Mouse (Mus musculus): Measurements from ENCODE around the gene Cox5b. TPM values are rescaled to one million over a fixed set of nuclear protein-coding genes. Genes with fewer than 3 reads are reported as not detected.
A peak's percentile ranks its signal among the peaks of the same experiment; 100 is the strongest.

Cox5b gene
- polyA plus RNA-seq, 1 experiment from 2014 or later = 823 TPM

DNA sequence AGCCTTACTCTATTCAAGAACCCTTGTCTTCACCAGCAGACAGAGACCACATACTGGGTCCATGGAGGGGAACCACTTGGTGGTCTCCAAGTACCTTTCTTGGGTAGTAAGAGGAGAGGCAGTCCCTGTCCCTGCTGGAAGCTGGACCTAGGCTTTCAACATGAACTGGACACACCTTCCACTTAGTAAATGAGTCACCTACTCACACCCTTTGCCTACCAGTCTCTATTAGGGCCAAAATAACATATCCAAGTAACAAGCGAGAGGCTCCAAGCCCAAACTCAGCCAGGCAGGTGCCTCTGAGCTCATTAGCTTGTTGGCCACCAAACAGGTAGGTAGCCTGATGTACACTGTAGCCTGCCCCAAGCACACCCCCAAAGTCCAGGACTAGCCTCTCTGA lies 17.4 kb downstream of the Cox5b start:
- H3K4me1 ChIP-seq (ENCODE audit: control insufficient read depth, insufficient read depth, low read depth, low read length) = peaks cover 21% of the 10 kb centered on the region
- no peaks in the 10 kb centered on the region for H3K27me3 ChIP-seq (replicated peaks; ENCODE audit: control insufficient read depth, insufficient read depth, low read length)
- ATAC-seq = no peak
- H3K36me3 ChIP-seq (ENCODE audit: control insufficient read depth, insufficient read depth, low read length) = peaks cover 23% of the 10 kb centered on the region
- no peaks in the 10 kb centered on the region for H3K9me3 ChIP-seq (ENCODE audit: control insufficient read depth, low read length)
- H3K27ac ChIP-seq (ENCODE audit: low read depth, low read length) = no peak overlapping the region
- WGBS = 81% methylated on average over 1 of the region's 1 CpGs
- peak overlapping the region; percentile 100 for H3K4me3 ChIP-seq (ENCODE audit: low read length)
- H3K9ac ChIP-seq (ENCODE audit: low read depth, low read length) = peak overlapping the region; percentile 98
- H3K4me2 ChIP-seq (ENCODE audit: low read length) = peak overlapping the region; percentile 72

DNA sequence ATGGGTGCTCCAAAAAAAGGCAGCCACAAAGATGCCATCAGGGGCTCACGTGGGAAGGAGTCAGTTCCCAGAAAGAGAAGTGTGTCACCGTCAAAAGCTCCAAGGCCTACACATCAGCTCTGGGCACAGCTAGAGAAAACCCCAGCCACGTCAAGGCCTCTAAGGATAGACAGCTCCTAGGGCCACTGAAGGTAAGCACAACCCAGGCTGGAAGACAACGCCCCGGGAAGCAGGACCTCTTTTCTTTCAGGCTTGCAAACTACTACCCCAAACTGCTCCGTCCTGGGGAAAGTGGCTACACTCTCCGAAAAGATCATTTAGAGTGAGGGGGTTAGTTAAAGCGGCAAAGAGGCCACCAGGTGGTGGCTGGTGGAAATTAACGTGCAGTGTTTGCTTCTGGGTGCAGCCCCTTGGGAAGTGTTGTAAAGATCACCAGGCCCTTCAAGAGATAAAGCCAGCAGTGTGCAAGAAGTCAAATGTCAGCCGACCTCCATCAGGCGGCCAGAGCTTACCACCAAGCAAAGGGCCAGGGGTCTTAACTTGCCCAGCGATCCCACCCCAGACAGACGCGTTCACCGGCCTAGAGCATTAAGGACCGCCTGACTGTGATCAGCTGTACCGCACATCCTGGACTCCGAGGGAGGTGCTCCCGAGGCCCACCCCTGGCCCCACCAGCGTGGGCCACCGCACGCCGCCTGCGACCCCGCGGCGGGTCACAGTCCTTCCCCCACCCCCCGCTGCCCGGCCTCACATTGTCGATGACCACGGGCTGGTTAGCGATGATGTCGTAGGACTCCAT lies 18.0 kb downstream of the Cox5b start:
- Histone ChIP-seq H3K4me2 (ENCODE audit: low read length) (peak overlapping the region; percentile 72), H3K27me3 (replicated peaks; ENCODE audit: control insufficient read depth, insufficient read depth, low read length) (no peaks in the 10 kb centered on the region), H3K36me3 (ENCODE audit: control insufficient read depth, insufficient read depth, low read length) (peaks cover 19% of the 10 kb centered on the region), H3K9ac (ENCODE audit: low read depth, low read length) (peak overlapping the region; percentile 98), H3K27ac (ENCODE audit: low read depth, low read length) (peak overlapping the region; percentile 81), H3K4me3 (ENCODE audit: low read length) (peak overlapping the region; percentile 100), H3K9me3 (ENCODE audit: control insufficient read depth, low read length) (no peaks in the 10 kb centered on the region), H3K4me1 (ENCODE audit: control insufficient read depth, insufficient read depth, low read depth, low read length) (peaks cover 21% of the 10 kb centered on the region)
- ATAC-seq = peak; percentile 68
- WGBS = under 1% methylated on average over 29 of the region's 33 CpGs

DNA sequence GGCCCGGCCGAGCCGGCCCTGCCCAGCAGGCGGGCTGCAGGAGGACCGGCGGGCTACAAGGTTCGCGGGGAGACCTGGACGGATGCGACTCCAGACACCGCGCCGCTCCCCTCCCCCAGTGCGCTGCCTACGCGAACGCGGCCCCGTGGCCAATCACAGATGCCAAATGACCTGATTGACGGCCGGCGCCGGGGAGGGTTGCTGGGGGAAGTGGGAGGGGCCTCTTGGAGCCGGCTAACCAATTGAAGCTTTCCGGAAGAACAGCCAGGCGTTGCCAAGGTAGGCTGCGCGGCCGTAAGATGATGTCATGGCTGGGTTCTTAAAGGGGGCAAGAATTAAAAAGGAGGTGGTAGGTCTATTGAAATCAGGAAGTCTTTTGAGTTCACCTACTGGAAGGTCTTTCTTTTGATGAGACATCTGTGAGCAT lies 18.6 kb downstream of the Cox5b start, which contains the start of gene 4933424G06Rik:
Gene 4933424G06Rik, plus strand, starts transcription at position 296 of the 427 bp plus-strand sequence.
- H3K27ac ChIP-seq (ENCODE audit: low read depth, low read length) = peak within 1 kb of the TSS; percentile 81
- H3K36me3 ChIP-seq (ENCODE audit: control insufficient read depth, insufficient read depth, low read length) = peaks cover 19% of the 10 kb centered on the region
- H3K4me1 ChIP-seq (ENCODE audit: control insufficient read depth, insufficient read depth, low read depth, low read length) = peaks cover 21% of the 10 kb centered on the region
- H3K9ac ChIP-seq (ENCODE audit: low read depth, low read length) = peak within 1 kb of the TSS; percentile 98
- H3K4me3 ChIP-seq (ENCODE audit: low read length) = peak within 1 kb of the TSS; percentile 100
- H3K27me3 ChIP-seq (replicated peaks; ENCODE audit: control insufficient read depth, insufficient read depth, low read length) = no peaks in the 10 kb centered on the region
- peak; percentile 96 for ATAC-seq
- WGBS = under 1% methylated on average over 29 of the region's 29 CpGs
- H3K9me3 ChIP-seq (ENCODE audit: control insufficient read depth, low read length) = no peaks in the 10 kb centered on the region
- peak within 1 kb of the TSS; percentile 72 for H3K4me2 ChIP-seq (ENCODE audit: low read length)

DNA sequence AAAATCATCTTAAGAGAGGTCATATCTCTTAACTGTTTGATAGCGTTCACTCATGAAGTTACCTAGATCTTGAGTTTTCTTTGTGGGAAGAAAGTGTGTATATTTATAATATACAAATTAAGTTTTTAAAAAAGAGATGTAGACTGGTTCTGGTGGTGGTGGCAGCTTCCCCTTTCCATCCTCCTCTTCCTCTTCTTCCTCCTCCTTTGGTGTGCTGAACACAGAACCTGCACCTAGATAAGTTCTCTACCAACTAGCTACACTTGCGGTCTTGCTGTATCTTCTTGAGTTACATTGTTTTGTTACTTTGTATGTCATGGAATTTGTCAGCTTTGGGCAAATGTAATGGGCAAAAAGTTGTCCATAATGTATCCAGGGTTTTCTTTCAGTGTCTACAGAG lies 19.9 kb downstream of the Cox5b start:
- Histone ChIP-seq H3K4me2 (ENCODE audit: low read length) (no peak overlapping the region), H3K9ac (ENCODE audit: low read depth, low read length) (no peak overlapping the region), H3K9me3 (ENCODE audit: control insufficient read depth, low read length) (no peaks in the 10 kb centered on the region), H3K4me3 (ENCODE audit: low read length) (no peak overlapping the region), H3K27ac (ENCODE audit: low read depth, low read length) (no peak overlapping the region), H3K4me1 (ENCODE audit: control insufficient read depth, insufficient read depth, low read depth, low read length) (peaks cover 21% of the 10 kb centered on the region), H3K36me3 (ENCODE audit: control insufficient read depth, insufficient read depth, low read length) (peaks cover 10% of the 10 kb centered on the region), H3K27me3 (replicated peaks; ENCODE audit: control insufficient read depth, insufficient read depth, low read length) (no peaks in the 10 kb centered on the region)
- ATAC-seq = no peak
- WGBS = 98% methylated on average over 2 of the region's 2 CpGs

DNA sequence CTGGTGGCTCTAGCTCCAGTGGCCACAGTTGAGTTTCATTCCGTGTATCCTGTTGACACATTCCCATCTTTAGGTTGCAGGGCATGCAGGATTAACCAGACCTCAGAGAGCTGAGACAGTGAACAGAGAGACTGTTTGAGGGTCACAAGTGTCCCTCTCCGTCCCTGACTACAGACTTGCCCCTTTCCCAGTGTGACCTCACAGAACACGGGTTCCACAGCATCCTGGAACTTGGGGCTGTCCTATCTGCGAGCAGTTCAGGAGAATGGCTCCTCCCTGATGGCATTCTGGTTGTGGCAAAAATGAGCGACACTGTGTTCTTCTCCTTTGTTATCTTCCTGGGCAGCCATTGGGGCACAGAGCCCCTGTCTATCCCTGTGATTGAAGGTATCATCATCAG lies 23.1 kb downstream of the Cox5b start, which contains the start of gene Actr1b:
Gene Actr1b, minus strand, starts transcription at position 112 of the 400 bp plus-strand sequence.
- no peak within 1 kb of the TSS for H3K9ac ChIP-seq (ENCODE audit: low read depth, low read length)
- no peak within 1 kb of the TSS for H3K27ac ChIP-seq (ENCODE audit: low read depth, low read length)
- WGBS = 87% methylated on average over 5 of the region's 5 CpGs
- no peak within 1 kb of the TSS for H3K4me2 ChIP-seq (ENCODE audit: low read length)
- H3K36me3 ChIP-seq (ENCODE audit: control insufficient read depth, insufficient read depth, low read length) = no peaks in the 10 kb centered on the region
- no peak for ATAC-seq
- no peak within 1 kb of the TSS for H3K4me3 ChIP-seq (ENCODE audit: low read length)
- H3K4me1 ChIP-seq (ENCODE audit: control insufficient read depth, insufficient read depth, low read depth, low read length) = no peaks in the 10 kb centered on the region
- H3K9me3 ChIP-seq (ENCODE audit: control insufficient read depth, low read length) = no peaks in the 10 kb centered on the region
- H3K27me3 ChIP-seq (replicated peaks; ENCODE audit: control insufficient read depth, insufficient read depth, low read length) = no peaks in the 10 kb centered on the region

DNA sequence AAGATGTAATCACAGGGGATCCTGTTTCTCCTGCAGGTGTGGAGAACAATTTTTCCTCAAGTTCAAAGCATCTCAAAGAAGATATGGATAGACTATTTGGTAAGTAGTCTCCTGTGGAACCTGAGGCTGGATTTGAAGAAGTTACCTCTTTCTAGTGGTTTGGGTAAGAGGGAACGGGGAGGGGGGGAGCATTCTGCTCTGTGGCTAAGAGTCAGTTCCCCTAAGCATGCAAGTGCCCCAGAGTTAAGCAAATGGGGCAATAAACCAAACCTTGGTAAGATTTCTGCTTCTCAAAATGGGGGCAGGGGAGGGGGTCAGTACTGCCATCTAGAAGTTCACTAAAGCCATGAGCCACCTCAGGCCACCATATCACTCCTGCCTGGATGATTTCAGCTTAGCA lies 27.5 kb downstream of the Cox5b start:
- WGBS = 100% methylated on average over 1 of the region's 1 CpGs
- no peak overlapping the region for H3K4me3 ChIP-seq (ENCODE audit: low read length)
- H3K4me1 ChIP-seq (ENCODE audit: control insufficient read depth, insufficient read depth, low read depth, low read length) = no peaks in the 10 kb centered on the region
- no peak overlapping the region for H3K9ac ChIP-seq (ENCODE audit: low read depth, low read length)
- H3K4me2 ChIP-seq (ENCODE audit: low read length) = no peak overlapping the region
- no peak overlapping the region for H3K27ac ChIP-seq (ENCODE audit: low read depth, low read length)
- no peaks in the 10 kb centered on the region for H3K9me3 ChIP-seq (ENCODE audit: control insufficient read depth, low read length)
- H3K27me3 ChIP-seq (replicated peaks; ENCODE audit: control insufficient read depth, insufficient read depth, low read length) = no peaks in the 10 kb centered on the region
- no peaks in the 10 kb centered on the region for H3K36me3 ChIP-seq (ENCODE audit: control insufficient read depth, insufficient read depth, low read length)
- ATAC-seq = no peak

DNA sequence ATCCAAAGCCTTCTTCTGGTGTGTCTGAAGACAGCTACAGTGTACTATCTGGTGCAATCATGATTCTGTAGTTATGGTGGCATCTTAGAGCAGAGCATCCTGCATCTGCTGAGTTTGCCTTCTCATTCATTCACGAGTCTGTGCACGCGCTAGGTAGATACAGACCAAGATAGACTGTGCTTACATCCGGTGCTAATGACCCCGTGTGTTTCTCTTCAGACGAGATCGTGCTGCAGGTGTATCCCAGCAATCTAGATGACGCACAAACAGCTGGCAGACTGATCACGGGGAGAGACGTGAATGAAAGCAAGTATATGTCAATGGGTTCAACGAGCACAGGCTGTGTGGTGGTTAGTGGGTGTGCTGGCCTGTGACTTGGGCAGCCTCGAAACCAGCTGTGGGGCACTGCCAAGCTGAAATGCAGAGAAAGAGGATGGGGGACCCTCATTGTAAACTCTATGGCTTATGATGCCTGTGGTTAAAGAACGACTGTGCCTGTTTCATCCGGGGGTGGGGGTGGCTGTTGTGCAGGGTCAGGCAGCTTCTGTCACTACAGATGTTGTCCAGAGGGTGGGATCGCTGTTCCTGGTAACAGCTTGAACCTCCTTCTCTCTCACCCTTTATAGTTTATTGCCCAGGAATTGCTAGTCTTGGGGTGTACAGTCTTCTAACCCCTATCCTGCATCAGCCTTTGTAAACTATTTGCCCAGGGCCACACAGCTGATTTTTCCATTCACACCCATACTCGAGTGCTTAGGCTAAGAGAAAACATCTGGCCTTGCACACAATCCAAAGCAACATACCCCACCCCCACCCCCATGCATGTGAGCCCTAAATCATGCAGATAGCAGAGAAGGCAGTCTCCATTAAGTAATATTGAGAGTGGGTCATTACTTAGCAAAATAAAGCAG lies 32.2 kb downstream of the Cox5b start:
- H3K27me3 ChIP-seq (replicated peaks; ENCODE audit: control insufficient read depth, insufficient read depth, low read length) = no peaks in the 10 kb centered on the region
- H3K9me3 ChIP-seq (ENCODE audit: control insufficient read depth, low read length) = no peaks in the 10 kb centered on the region
- ATAC-seq = no peak
- no peak overlapping the region for H3K27ac ChIP-seq (ENCODE audit: low read depth, low read length)
- no peak overlapping the region for H3K4me2 ChIP-seq (ENCODE audit: low read length)
- H3K36me3 ChIP-seq (ENCODE audit: control insufficient read depth, insufficient read depth, low read length) = no peaks in the 10 kb centered on the region
- H3K9ac ChIP-seq (ENCODE audit: low read depth, low read length) = no peak overlapping the region
- H3K4me3 ChIP-seq (ENCODE audit: low read length) = no peak overlapping the region
- no peaks in the 10 kb centered on the region for H3K4me1 ChIP-seq (ENCODE audit: control insufficient read depth, insufficient read depth, low read depth, low read length)
- WGBS = 73% methylated on average over 16 of the region's 16 CpGs

DNA sequence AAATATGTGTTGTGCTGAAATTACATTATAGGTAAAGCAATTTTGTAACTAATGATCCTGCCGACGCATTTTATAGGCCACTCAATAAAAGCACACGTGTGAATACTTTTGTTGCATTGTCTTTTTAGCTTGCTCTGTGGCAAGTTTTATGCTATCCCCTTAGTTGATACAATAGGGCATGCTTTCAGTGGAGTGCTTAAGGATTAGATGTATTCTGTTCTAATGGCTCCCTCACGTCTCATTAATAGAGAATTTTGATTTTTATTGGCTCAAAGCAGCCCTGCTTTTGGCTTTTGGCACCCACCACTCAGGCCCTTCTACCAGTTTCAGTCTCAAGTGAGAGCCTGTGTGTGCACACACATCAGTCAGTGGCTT lies 32.8 kb downstream of the Cox5b start:
- Histone ChIP-seq H3K9me3 (ENCODE audit: control insufficient read depth, low read length) (no peaks in the 10 kb centered on the region), H3K4me1 (ENCODE audit: control insufficient read depth, insufficient read depth, low read depth, low read length) (no peaks in the 10 kb centered on the region), H3K4me2 (ENCODE audit: low read length) (no peak overlapping the region), H3K9ac (ENCODE audit: low read depth, low read length) (0 out of 2 replicates have a peak overlapping the region, but pooled peaks have one; percentile 6), H3K4me3 (ENCODE audit: low read length) (no peak overlapping the region), H3K27ac (ENCODE audit: low read depth, low read length) (no peak overlapping the region), H3K27me3 (replicated peaks; ENCODE audit: control insufficient read depth, insufficient read depth, low read length) (no peaks in the 10 kb centered on the region), H3K36me3 (ENCODE audit: control insufficient read depth, insufficient read depth, low read length) (no peaks in the 10 kb centered on the region)
- ATAC-seq = no peak
- WGBS = 69% methylated on average over 4 of the region's 4 CpGs

DNA sequence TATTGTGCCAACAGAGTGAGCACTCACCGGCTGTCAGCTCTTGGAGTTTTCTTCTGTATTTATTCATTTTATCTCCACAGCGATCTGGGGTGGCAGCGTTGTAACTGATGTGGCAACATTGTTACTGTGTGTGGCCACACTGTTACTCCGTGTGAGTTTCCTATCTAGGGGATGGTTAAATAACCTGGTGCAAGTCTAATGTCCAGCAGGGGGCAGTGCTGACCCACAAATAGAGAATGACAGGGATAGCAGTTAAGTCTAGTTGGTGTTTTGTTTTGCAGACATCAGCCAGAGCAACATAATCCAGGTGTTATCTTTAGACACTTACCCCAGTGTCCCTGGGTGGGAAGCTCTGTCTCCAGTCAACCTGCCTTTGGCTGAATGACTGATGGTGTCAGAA lies 46.1 kb downstream of the Cox5b start:
- Histone ChIP-seq H3K4me3 (ENCODE audit: low read length) (no peak overlapping the region), H3K4me2 (ENCODE audit: low read length) (no peak overlapping the region), H3K27ac (ENCODE audit: low read depth, low read length) (no peak overlapping the region), H3K9me3 (ENCODE audit: control insufficient read depth, low read length) (no peaks in the 10 kb centered on the region), H3K9ac (ENCODE audit: low read depth, low read length) (no peak overlapping the region), H3K36me3 (ENCODE audit: control insufficient read depth, insufficient read depth, low read length) (no peaks in the 10 kb centered on the region), H3K27me3 (replicated peaks; ENCODE audit: control insufficient read depth, insufficient read depth, low read length) (no peaks in the 10 kb centered on the region), H3K4me1 (ENCODE audit: control insufficient read depth, insufficient read depth, low read depth, low read length) (no peaks in the 10 kb centered on the region)
- 16% methylated on average over 4 of the region's 4 CpGs for WGBS
- peak; percentile 75 for ATAC-seq
